Mouse (Mus musculus) gonadal fat pad, adult 2 months (tissue): ENCODE measurements around the gene Usp26. TPM values are rescaled to one million over a fixed set of nuclear protein-coding genes. Genes with fewer than 3 reads are reported as not detected.
A peak's percentile ranks its signal among the peaks of the same experiment; 100 is the strongest.

Experiments used
- DNase-seq: peaks from one replicate; pipeline ENCODE4 v3.0.0-alpha.2; 2012; ENCODE audit warnings: low read depth
- polyA plus RNA-seq: library from polyadenylated mRNA; depleted of rRNA; stranded (reverse); fragments of >200 nt; gene quantifications from 2 replicates; pipeline ENCODE4 v1.2.3, GENCODE M21; 2012; rRNA removed

Usp26 gene
- not detected in 2 replicates for polyA plus RNA-seq

DNA sequence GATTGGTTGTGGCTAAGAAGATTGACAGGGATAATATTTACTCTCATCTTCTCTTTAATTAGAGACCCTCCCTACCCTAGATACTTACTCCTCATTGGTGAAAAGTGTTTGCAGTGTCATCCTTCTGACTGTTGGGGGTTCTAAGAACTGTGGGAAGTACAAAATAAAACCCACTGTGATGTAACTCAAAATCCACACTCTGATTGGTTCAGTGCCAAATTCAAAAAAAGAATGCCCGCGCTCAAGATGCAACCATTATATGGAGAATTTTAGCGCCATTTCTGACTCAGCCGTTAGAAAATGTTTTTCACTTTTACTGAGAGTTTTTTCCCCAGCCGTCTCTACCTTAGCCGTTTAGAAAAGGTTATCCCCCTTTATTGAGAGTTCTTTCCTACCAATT is at the start of gene Usp26:
Gene Usp26, minus strand, starts transcription at position 101 of the 400 bp plus-strand sequence.
- DNase-seq = no peak

- DNase-seq = no peak
These were observed 13.6 kb upstream of the Usp26 start for GRCm38 (mm10) chrX:51814466-51815247.

GRCm38 (mm10) chrX:51767457-51767856 is 33.6 kb downstream of the Usp26 start:
- no peak for DNase-seq

DNA sequence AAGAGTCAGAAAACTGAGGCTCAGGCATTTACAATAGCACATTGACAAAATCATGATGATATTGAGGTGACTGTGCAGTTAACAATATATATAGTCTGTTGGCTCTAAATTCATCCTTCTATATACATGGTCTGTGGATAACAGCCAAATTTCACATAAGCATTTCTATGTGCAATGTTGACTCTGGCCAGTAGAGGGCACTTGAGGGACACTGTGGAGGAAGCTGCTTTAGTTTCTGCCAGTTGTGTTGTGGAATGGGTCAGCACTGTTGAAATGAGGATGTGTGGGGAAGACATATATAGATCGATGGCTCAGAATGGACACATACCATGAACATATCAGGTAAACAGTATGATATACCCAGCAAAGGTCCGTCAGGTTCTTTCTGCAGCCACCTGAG is 64.6 kb downstream of the Usp26 start:
- DNase-seq = peak; percentile 0

GRCm38 (mm10) chrX:51714086-51714745 is 86.8 kb downstream of the Usp26 start:
- DNase-seq = no peak

- DNase-seq = no peak
These were observed 88.0 kb downstream of the Usp26 start for GRCm38 (mm10) chrX:51712996-51713395.

Other genes with a start within 250 kb of the Usp26 start
- gene Hs6st2, start 119.4 kb downstream of the Usp26 start, polyA plus RNA-seq = 0.09 and 0.38 TPM in 2 replicates
- 0.08 and 0.14 TPM in 2 replicates for gene 1700080O16Rik, start 171.5 kb upstream of the Usp26 start, polyA plus RNA-seq